Comparison of ENCODE assay signal across 15 mouse cellular contexts in genomic region chr4:120702056-120702455, GRCm38 (mm10). TPM values are rescaled to one million over a fixed set of nuclear protein-coding genes. Genes with fewer than 3 reads are reported as not detected.
A peak's percentile ranks its signal among the peaks of the same experiment; 100 is the strongest.
DNase-seq lines count a peak whose midpoint lies in the region; ATAC-seq and TF ChIP-seq lines count a peak whose summit lies in the region.
"Had no signal": no experiment of that assay in that cellular context is flagged by ENCODE, and none has a peak within 500 bp of the region (broad histone marks: within the 10 kb centered on the region; RNA-seq: fewer than 3 reads in every experiment).

No protein-coding gene starts in this region.

- 66% methylated on average over 8 of the region's 8 CpGs for WGBS in forebrain, postnatal 0 days
- 62% methylated on average over 8 of the region's 8 CpGs for WGBS in forebrain, embryonic 16.5 days
- WGBS in midbrain, postnatal 0 days = 72% methylated on average over 8 of the region's 8 CpGs
- WGBS in midbrain, embryonic 13.5 days = 87% methylated on average over 8 of the region's 8 CpGs

- no peak; the same call in 1 of the 2 replicates for ATAC-seq in forebrain, postnatal 0 days
- no peak for ATAC-seq in forebrain, embryonic 16.5 days
- peak; percentile 13; the same call in 1 of the 2 replicates for ATAC-seq in midbrain, postnatal 0 days (ENCODE audit: low FRiP score)
- no peak for ATAC-seq in midbrain, embryonic 13.5 days
- ATAC-seq in inflammation-experienced regulatory T-cells, adult 6 months = no peak
- ATAC-seq: CD4-positive, CD25-positive, alpha-beta regulatory T cell, adult 4 months; intestine, embryonic 16.5 days had no signal

- no peaks in the 10 kb centered on the region for H3K4me1 ChIP-seq in forebrain, postnatal 0 days (ENCODE audit: insufficient read depth)
- H3K4me1 ChIP-seq in forebrain, embryonic 16.5 days (replicated peaks; ENCODE audit: control insufficient read depth, insufficient read depth, low read length) = no peaks in the 10 kb centered on the region; the same call in 1 of the 2 replicates
- H3K4me1 ChIP-seq in midbrain, postnatal 0 days (ENCODE audit: insufficient read depth, low read length) = no peaks in the 10 kb centered on the region
- H3K4me1 ChIP-seq in midbrain, embryonic 13.5 days (replicated peaks) = 0 out of 2 replicates have a peak, but pooled peaks cover 4% of the 10 kb centered on the region

- peak; percentile 7 for DNase-seq in forebrain, postnatal 0 days
- DNase-seq in midbrain, postnatal 0 days (ENCODE audit: low spot score) = peak; percentile 30
- DNase-seq in frontal cortex, postnatal 36 days (ENCODE audit: low spot score in 2 of 2) = peak; percentile 56 to 67
- peak; percentile 33 for DNase-seq in skeletal muscle tissue, adult 2 months (ENCODE audit: low read depth, low spot score)
- DNase-seq in kidney, adult 8-10 months = no peak
- DNase-seq: midbrain, embryonic 14.5 days had no signal

- no peak overlapping the region for H3K9ac ChIP-seq in forebrain, postnatal 0 days
- H3K9ac ChIP-seq in forebrain, embryonic 16.5 days (replicated peaks; ENCODE audit: low read depth, low read length) = no peak overlapping the region
- no peak overlapping the region for H3K9ac ChIP-seq in midbrain, postnatal 0 days (replicated peaks; ENCODE audit: low read length, poor library complexity, severe bottlenecking)
- H3K9ac ChIP-seq in midbrain, embryonic 13.5 days (replicated peaks) = no peak overlapping the region
- H3K9ac ChIP-seq: limb, embryonic 15.5 days had no signal

- peaks cover 10% of the 10 kb centered on the region for H3K27me3 ChIP-seq in forebrain, postnatal 0 days (ENCODE audit: insufficient read depth, low read length)
- H3K27me3 ChIP-seq in forebrain, embryonic 16.5 days (replicated peaks; ENCODE audit: control insufficient read depth, insufficient read depth, low read length) = peaks cover 21% of the 10 kb centered on the region
- H3K27me3 ChIP-seq in midbrain, postnatal 0 days (ENCODE audit: insufficient read depth, low read length) = 0 out of 2 replicates have a peak, but pooled peaks cover 11% of the 10 kb centered on the region
- H3K27me3 ChIP-seq in midbrain, embryonic 13.5 days = peaks cover 36% of the 10 kb centered on the region

- H3K27ac ChIP-seq in forebrain, postnatal 0 days (ENCODE audit: low read depth, low read length) = no peak overlapping the region
- no peak overlapping the region for H3K27ac ChIP-seq in forebrain, embryonic 16.5 days (ENCODE audit: low read length)
- no peak overlapping the region for H3K27ac ChIP-seq in midbrain, postnatal 0 days (ENCODE audit: low read depth, low read length)
- H3K27ac ChIP-seq in midbrain, embryonic 13.5 days = no peak overlapping the region
- H3K27ac ChIP-seq: embryonic facial prominence, embryonic 10.5 days; forebrain, embryonic 10.5 days; limb, embryonic 15.5 days had no signal

- no peak overlapping the region for H3K4me3 ChIP-seq in forebrain, postnatal 0 days (ENCODE audit: low read depth, low read length)
- no peak overlapping the region for H3K4me3 ChIP-seq in forebrain, embryonic 16.5 days (replicated peaks; ENCODE audit: low read length)
- H3K4me3 ChIP-seq in midbrain, postnatal 0 days (ENCODE audit: low read depth, low read length) = no peak overlapping the region
- no peak overlapping the region for H3K4me3 ChIP-seq in midbrain, embryonic 13.5 days (replicated peaks)
- H3K4me3 ChIP-seq: embryonic facial prominence, embryonic 10.5 days; forebrain, embryonic 10.5 days; limb, embryonic 15.5 days had no signal

- H3K9me3 ChIP-seq in forebrain, postnatal 0 days (ENCODE audit: low read length) = no peaks in the 10 kb centered on the region
- H3K9me3 ChIP-seq in forebrain, embryonic 16.5 days (ENCODE audit: control insufficient read depth, low read length) = no peaks in the 10 kb centered on the region
- no peaks in the 10 kb centered on the region for H3K9me3 ChIP-seq in midbrain, postnatal 0 days (ENCODE audit: low read length)
- no peaks in the 10 kb centered on the region for H3K9me3 ChIP-seq in midbrain, embryonic 13.5 days
- H3K9me3 ChIP-seq: embryonic facial prominence, embryonic 10.5 days; forebrain, embryonic 10.5 days; limb, embryonic 15.5 days had no signal

- TF ChIP-seq CTCF in forebrain, postnatal 0 days (IDR thresholded peaks at IDR 0.05; ENCODE audit: low read depth) = no peak
- no peak for TF ChIP-seq CTCF in midbrain, postnatal 0 days (IDR thresholded peaks at IDR 0.05)

- H3K36me3 ChIP-seq in forebrain, postnatal 0 days (ENCODE audit: insufficient read depth) = peaks cover 5% of the 10 kb centered on the region
- H3K36me3 ChIP-seq in forebrain, embryonic 16.5 days (ENCODE audit: control insufficient read depth, insufficient read depth) = no peaks in the 10 kb centered on the region
- H3K36me3 ChIP-seq in midbrain, postnatal 0 days (ENCODE audit: insufficient read depth, low read length) = peaks cover 6% of the 10 kb centered on the region; the same call in 1 of the 2 replicates
- H3K36me3 ChIP-seq in midbrain, embryonic 13.5 days = peaks cover 2% of the 10 kb centered on the region; the same call in 1 of the 2 replicates
- H3K36me3 ChIP-seq: embryonic facial prominence, embryonic 10.5 days; forebrain, embryonic 10.5 days had no signal

- no peak overlapping the region for H3K4me2 ChIP-seq in forebrain, postnatal 0 days (ENCODE audit: low read depth)
- no peak overlapping the region for H3K4me2 ChIP-seq in forebrain, embryonic 16.5 days (ENCODE audit: low read length)
- H3K4me2 ChIP-seq in midbrain, postnatal 0 days (ENCODE audit: low read depth, low read length, poor library complexity, severe bottlenecking) = no peak overlapping the region
- no peak overlapping the region for H3K4me2 ChIP-seq in midbrain, embryonic 13.5 days (replicated peaks)
- H3K4me2 ChIP-seq: limb, embryonic 15.5 days had no signal

RNA-seq across cellular contexts. Expression of gene Cited4, which starts 35.7 kb away (rescaled TPM):
- 2.9 and 6.0 TPM in 2 replicates for total RNA-seq in forebrain, postnatal 0 days (2014; rRNA removed)
- 4.2 and 5.3 TPM in 2 replicates for polyA plus RNA-seq in forebrain, postnatal 0 days (2015; fragmentation: Nextera tagmentation; extraction: Ambion mirVana)
- polyA plus RNA-seq in forebrain, embryonic 16.5 days (2015; fragmentation: Nextera tagmentation; extraction: Ambion mirVana) = 0.46 and 0.79 TPM in 2 replicates
- 5.2 and 9.7 TPM in 2 replicates for total RNA-seq in midbrain, postnatal 0 days (2014; rRNA removed)
- polyA plus RNA-seq in midbrain, postnatal 0 days (2015; fragmentation: Nextera tagmentation; extraction: Ambion mirVana) = 6.6 and 7.5 TPM in 2 replicates
- polyA plus RNA-seq in midbrain, embryonic 13.5 days (2015; fragmentation: Nextera tagmentation; extraction: Ambion mirVana) = 0.37 and 0.92 TPM in 2 replicates
- polyA plus RNA-seq in inflammation-experienced regulatory T-cells, adult 6 months (2017; shearing (Covaris generic)) = under 1 TPM in 1 of 3 experiments, not detected in 2; 0.46 TPM
- total RNA-seq: neutrophil, adult 5-6 weeks had no signal
- polyA plus RNA-seq: CD4-positive, CD25-positive, alpha-beta regulatory T cell, adult 4 months had no signal

RNA-seq across cellular contexts. Expression of gene Kcnq4, which starts 46.4 kb away (rescaled TPM):
- 10.9 and 11.9 TPM in 2 replicates for total RNA-seq in forebrain, postnatal 0 days (2014; rRNA removed)
- polyA plus RNA-seq in forebrain, postnatal 0 days (2015; fragmentation: Nextera tagmentation; extraction: Ambion mirVana) = 7.1 and 7.5 TPM in 2 replicates
- 8.7 and 11.1 TPM in 2 replicates for polyA plus RNA-seq in forebrain, embryonic 16.5 days (2015; fragmentation: Nextera tagmentation; extraction: Ambion mirVana)
- total RNA-seq in midbrain, postnatal 0 days (2014; rRNA removed) = 8.2 and 9.8 TPM in 2 replicates
- polyA plus RNA-seq in midbrain, postnatal 0 days (2015; fragmentation: Nextera tagmentation; extraction: Ambion mirVana) = 4.2 and 4.6 TPM in 2 replicates
- 3.2 and 3.9 TPM in 2 replicates for polyA plus RNA-seq in midbrain, embryonic 13.5 days (2015; fragmentation: Nextera tagmentation; extraction: Ambion mirVana)
- not detected for polyA plus RNA-seq in inflammation-experienced regulatory T-cells, adult 6 months (2017; shearing (Covaris generic))
- total RNA-seq: neutrophil, adult 5-6 weeks had no signal
- polyA plus RNA-seq: CD4-positive, CD25-positive, alpha-beta regulatory T cell, adult 4 months had no signal

Comparison
In these comparisons a context has a peak if more than half of its experiments do, and no peak if none do; other contexts are left out.
1. DNase-seq: peak in forebrain, postnatal 0 days (single experiment), midbrain, postnatal 0 days (single experiment), frontal cortex, postnatal 36 days (2 of 2) and skeletal muscle tissue, adult 2 months (single experiment); none in kidney, adult 8-10 months (0 of 2).